In the genomic region with DNA sequence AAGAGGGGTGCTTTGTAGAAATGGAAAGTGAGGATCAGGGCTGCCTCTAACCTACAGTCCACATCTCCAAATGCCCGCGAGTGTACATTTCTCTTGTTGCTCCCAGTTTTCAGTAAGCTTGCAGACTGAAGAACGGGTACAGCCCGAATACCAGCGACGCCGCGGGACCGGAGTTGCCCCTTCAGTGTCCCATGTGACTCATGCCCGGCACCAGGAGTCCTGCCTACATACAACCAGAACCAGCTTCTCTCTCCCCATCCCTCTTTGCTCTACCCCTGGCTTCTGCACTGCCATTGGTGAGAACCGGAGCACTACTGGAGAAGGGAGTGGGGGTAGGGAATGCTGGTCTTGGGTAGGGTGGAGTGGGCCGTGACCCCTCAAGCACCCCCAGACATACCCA, we compare ENCODE assay signal across 22 mouse cellular contexts. TPM values are rescaled to one million over a fixed set of nuclear protein-coding genes. Genes with fewer than 3 reads are reported as not detected.
"Had no signal": no experiment of that assay in that cellular context is flagged by ENCODE, and none has a peak within 500 bp of the region (broad histone marks: within the 10 kb centered on the region; RNA-seq: fewer than 3 reads in every experiment).

No protein-coding gene starts in this region.

- DNase-seq: lung, adult 2 months; lung, postnatal 14 days; lung, postnatal 36 days; right cerebral cortex, postnatal 14 days; thymus, adult 2 months; thymus, postnatal 25 days; thymus, postnatal 4 days had no signal

- H3K9ac ChIP-seq: lung, embryonic 15.5 days; midbrain, embryonic 13.5 days; midbrain, embryonic 15.5 days; neural tube, embryonic 12.5 days; stomach, embryonic 15.5 days had no signal

- H3K27ac ChIP-seq: lung, embryonic 15.5 days; macrophage; midbrain, embryonic 13.5 days; midbrain, embryonic 15.5 days; neural tube, embryonic 12.5 days; stomach, embryonic 15.5 days; stomach, postnatal 0 days had no signal

- H3K4me2 ChIP-seq: lung, embryonic 15.5 days; midbrain, embryonic 11.5 days; midbrain, embryonic 13.5 days; midbrain, embryonic 15.5 days; neural tube, embryonic 12.5 days; stomach, embryonic 15.5 days had no signal

- ATAC-seq: lung, postnatal 0 days; midbrain, embryonic 13.5 days; midbrain, embryonic 15.5 days had no signal

- H3K9me3 ChIP-seq: lung, embryonic 15.5 days; megakaryocyte, embryonic 14.5 days; midbrain, embryonic 13.5 days; midbrain, embryonic 15.5 days; neural tube, embryonic 12.5 days; stomach, embryonic 15.5 days had no signal

- H3K27me3 ChIP-seq: lung, embryonic 15.5 days; megakaryocyte, embryonic 14.5 days; midbrain, embryonic 13.5 days; midbrain, embryonic 15.5 days; neural tube, embryonic 12.5 days; stomach, embryonic 15.5 days had no signal

- H3K4me3 ChIP-seq: lung, embryonic 15.5 days; megakaryocyte, embryonic 14.5 days; midbrain, embryonic 13.5 days; midbrain, embryonic 15.5 days; neural tube, embryonic 12.5 days; stomach, embryonic 15.5 days had no signal

RNA-seq across cellular contexts. Expression of a gene that starts 2.9 kb away (rescaled TPM):
- total RNA-seq: megakaryocyte progenitor cell, adult 5-6 weeks; midbrain, postnatal 0 days; neutrophil, adult 5-6 weeks had no signal
- polyA plus RNA-seq: macrophage; neural tube, embryonic 14.5 days; thymus, adult 2 months; urinary bladder, adult 2 months had no signal
